ENCODE assay signal across 19 mouse cellular contexts in the genomic region with DNA sequence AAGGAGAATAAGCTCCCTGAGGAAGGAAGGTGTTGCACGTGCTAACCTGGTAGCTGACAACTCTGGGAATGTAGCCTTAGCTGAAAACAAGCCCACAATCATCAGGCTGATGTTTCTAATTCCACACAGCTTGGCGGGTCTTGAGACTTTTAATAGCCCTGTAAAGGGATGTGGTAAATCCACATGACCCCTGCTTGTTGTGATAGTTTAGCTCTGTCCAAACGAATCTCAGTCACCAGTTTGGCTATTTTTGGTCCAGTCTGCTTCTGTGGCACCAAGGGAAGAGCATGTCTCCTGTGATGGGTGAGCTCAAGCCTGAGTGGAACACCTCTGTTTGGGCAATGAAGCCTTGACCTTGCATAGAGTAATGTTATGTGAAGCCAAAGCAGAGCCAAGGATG. TPM values are rescaled to one million over a fixed set of nuclear protein-coding genes. Genes with fewer than 3 reads are reported as not detected.
DNase-seq lines count a peak whose midpoint lies in the region.
"Had no signal": no experiment of that assay in that cellular context is flagged by ENCODE, and none has a peak within 500 bp of the region (broad histone marks: within the 10 kb centered on the region; RNA-seq: fewer than 3 reads in every experiment).

No protein-coding gene starts in this region.

- peak; percentile 87 for DNase-seq in heart, adult 11 months
- no peak for DNase-seq in heart, adult 9 months (ENCODE audit: low spot score in 2 of 2)
- DNase-seq in left cerebral cortex, adult 9 months (ENCODE audit: low spot score in 2 of 2), result peak; percentile 30 to 39
- DNase-seq in left cerebral cortex, adult 18-20 months (ENCODE audit: low spot score in 2 of 2), result no peak
- peak; percentile 15 for DNase-seq in telencephalon, adult 2 months (ENCODE audit: low read depth, low spot score)
- no peak for DNase-seq in kidney, adult 8-10 months
- DNase-seq: adrenal gland, postnatal 10 days; adrenal gland, postnatal 36 days; cerebellum, adult 11-12 months; cerebellum, adult 8-10 months; cerebellum, postnatal 10 days; forebrain, postnatal 0 days; gastrocnemius, postnatal 25 days; heart, adult 2 months had no signal

RNA-seq across cellular contexts. Expression of gene Gpr34, which starts 25.1 kb away (rescaled TPM):
- total RNA-seq in left cerebral cortex, adult 18-20 months (2021), result 10 to 100 TPM; 10.8 to 17.5 TPM
- total RNA-seq: ES-E14 had no signal

RNA-seq across cellular contexts. Expression of gene Gpr82, which starts 54.4 kb away (rescaled TPM):
- not detected for total RNA-seq in left cerebral cortex, adult 18-20 months (2021)
- total RNA-seq: adrenal gland, adult 18-20 months; adrenal gland, postnatal 10 days; ES-E14; forebrain, postnatal 0 days; gastrocnemius, adult 8-10 months; gastrocnemius, postnatal 25 days; heart, adult 2 months; heart, postnatal 25 days; hematopoietic stem cell, adult 5-6 weeks had no signal

Comparison
In these comparisons a context has a peak if more than half of its experiments do, and no peak if none do; other contexts are left out.
1. DNase-seq: peak in heart, adult 11 months (single experiment), left cerebral cortex, adult 9 months (2 of 2) and telencephalon, adult 2 months (single experiment); none in heart, adult 9 months (0 of 2), left cerebral cortex, adult 18-20 months (0 of 2) and kidney, adult 8-10 months (0 of 2).